Mouse (Mus musculus) adrenal gland, adult 2 months (tissue): ENCODE measurements around the gene Ranbp10. TPM values are rescaled to one million over a fixed set of nuclear protein-coding genes. Genes with fewer than 3 reads are reported as not detected.

ENCODE experiments used
- polyA plus RNA-seq: library from polyadenylated mRNA; depleted of rRNA; stranded (reverse); fragments of >200 nt; gene quantifications from 2 replicates; pipeline ENCODE4 v1.2.3, GENCODE M21; 2012; rRNA removed
- total RNA-seq, 2 experiments: library from RNA; stranded (reverse); gene quantifications; 2 replicates each; pipeline ENCODE4 v1.2.3; 2021

Ranbp10 gene
- total and polyA plus RNA-seq, 3 experiments: 19.7 to 27.3 (median 23.6) TPM

Other genes with a start within 250 kb of the Ranbp10 start
- gene Ripor1, start 222.1 kb downstream of the Ranbp10 start, total RNA-seq: 10 to 100 TPM; 23.2 to 37.3 TPM
- gene Ripor1, start 222.1 kb downstream of the Ranbp10 start, polyA plus RNA-seq: 29.8 and 33.0 TPM in 2 replicates
- 10 to 100 TPM; 51.5 to 53.4 TPM for gene Ctcf, start 190.8 kb downstream of the Ranbp10 start, total RNA-seq
- gene Ctcf, start 190.8 kb downstream of the Ranbp10 start, polyA plus RNA-seq: 14.5 and 15.6 TPM in 2 replicates
- gene Agrp, start 190.0 kb downstream of the Ranbp10 start, total RNA-seq: 1 to 10 TPM; 2.3 to 2.4 TPM
- 1.5 and 2.6 TPM in 2 replicates for gene Agrp, start 190.0 kb downstream of the Ranbp10 start, polyA plus RNA-seq
- 1 to 10 TPM; 2.0 to 2.9 TPM for gene Carmil2, start 141.1 kb downstream of the Ranbp10 start, total RNA-seq
- 3.3 and 4.2 TPM in 2 replicates for gene Carmil2, start 141.1 kb downstream of the Ranbp10 start, polyA plus RNA-seq
- gene Acd, start 126.2 kb downstream of the Ranbp10 start, total RNA-seq: 10 to 100 TPM; 21.7 to 28.7 TPM
- 39.9 and 41.9 TPM in 2 replicates for gene Acd, start 126.2 kb downstream of the Ranbp10 start, polyA plus RNA-seq
- 10 to 100 TPM; 11.0 to 14.7 TPM for gene Pard6a, start 126.2 kb downstream of the Ranbp10 start, total RNA-seq
- 20.2 and 21.3 TPM in 2 replicates for gene Pard6a, start 126.2 kb downstream of the Ranbp10 start, polyA plus RNA-seq
- gene 4933405L10Rik, start 119.7 kb downstream of the Ranbp10 start, total RNA-seq: not detected
- 0.10 TPM in 1 of 2 replicates, not detected in the other for gene 4933405L10Rik, start 119.7 kb downstream of the Ranbp10 start, polyA plus RNA-seq
- 1 to 10 TPM; 2.9 to 6.8 TPM for gene Enkd1, start 119.1 kb downstream of the Ranbp10 start, total RNA-seq
- 9.7 and 12.9 TPM in 2 replicates for gene Enkd1, start 119.1 kb downstream of the Ranbp10 start, polyA plus RNA-seq
- 10 to 100 TPM in 1 of 2 experiments, 1 to 10 TPM in 1; 7.8 to 14.2 TPM for gene Gfod2, start 68.7 kb downstream of the Ranbp10 start, total RNA-seq
- 8.1 and 9.6 TPM in 2 replicates for gene Gfod2, start 68.7 kb downstream of the Ranbp10 start, polyA plus RNA-seq
- not detected for gene Tsnaxip1, start 381 bp upstream of the Ranbp10 start, total RNA-seq
- gene Tsnaxip1, start 381 bp upstream of the Ranbp10 start, polyA plus RNA-seq: not detected in 2 replicates
- gene Cenpt, start 25.9 kb upstream of the Ranbp10 start, total RNA-seq: 1 to 10 TPM; 5.9 to 6.7 TPM
- gene Cenpt, start 25.9 kb upstream of the Ranbp10 start, polyA plus RNA-seq: 5.9 and 8.1 TPM in 2 replicates
- gene Thap11, start 27.8 kb upstream of the Ranbp10 start, total RNA-seq: 10 to 100 TPM; 31.7 to 38.0 TPM
- gene Thap11, start 27.8 kb upstream of the Ranbp10 start, polyA plus RNA-seq: 79.7 and 91.6 TPM in 2 replicates
- gene Nutf2, start 33.2 kb upstream of the Ranbp10 start, total RNA-seq: 10 to 100 TPM; 30.2 to 44.0 TPM
- 19.3 and 24.8 TPM in 2 replicates for gene Nutf2, start 33.2 kb upstream of the Ranbp10 start, polyA plus RNA-seq
- gene Edc4, start 53.5 kb upstream of the Ranbp10 start, total RNA-seq: 10 to 100 TPM; 33.8 to 35.9 TPM
- 74.9 and 97.4 TPM in 2 replicates for gene Edc4, start 53.5 kb upstream of the Ranbp10 start, polyA plus RNA-seq
- 1 to 10 TPM; 1.3 to 1.6 TPM for gene Nrn1l, start 66.2 kb upstream of the Ranbp10 start, total RNA-seq
- gene Nrn1l, start 66.2 kb upstream of the Ranbp10 start, polyA plus RNA-seq: 4.6 TPM in 2 replicates
- gene Pskh1, start 73.1 kb upstream of the Ranbp10 start, total RNA-seq: 10 to 100 TPM; 32.5 to 33.3 TPM
- 45.3 and 51.2 TPM in 2 replicates for gene Pskh1, start 73.1 kb upstream of the Ranbp10 start, polyA plus RNA-seq
- gene Ctrl, start 106.5 kb upstream of the Ranbp10 start, total RNA-seq: under 1 TPM; 0.73 to 0.84 TPM
- gene Ctrl, start 106.5 kb upstream of the Ranbp10 start, polyA plus RNA-seq: 1.1 and 2.0 TPM in 2 replicates
- gene Psmb10, start 111.1 kb upstream of the Ranbp10 start, total RNA-seq: 10 to 100 TPM; 77.0 to 79.0 TPM
- 156 and 174 TPM in 2 replicates for gene Psmb10, start 111.1 kb upstream of the Ranbp10 start, polyA plus RNA-seq
- 1 to 10 TPM; 1.3 to 2.9 TPM for gene Lcat, start 116.0 kb upstream of the Ranbp10 start, total RNA-seq
- 1.9 and 3.3 TPM in 2 replicates for gene Lcat, start 116.0 kb upstream of the Ranbp10 start, polyA plus RNA-seq
- gene Slc12a4, start 138.7 kb upstream of the Ranbp10 start, total RNA-seq: 10 to 100 TPM; 40.2 to 60.5 TPM
- gene Slc12a4, start 138.7 kb upstream of the Ranbp10 start, polyA plus RNA-seq: 62.4 and 63.2 TPM in 2 replicates
- gene Dpep3, start 152.1 kb upstream of the Ranbp10 start, total RNA-seq: not detected
- gene Dpep3, start 152.1 kb upstream of the Ranbp10 start, polyA plus RNA-seq: 0.21 TPM in 1 of 2 replicates, not detected in the other
- gene Dus2, start 164.0 kb upstream of the Ranbp10 start, total RNA-seq: 10 to 100 TPM; 13.6 to 19.6 TPM
- 5.5 and 5.6 TPM in 2 replicates for gene Dus2, start 164.0 kb upstream of the Ranbp10 start, polyA plus RNA-seq
- not detected for gene Dpep2nb, start 178.6 kb upstream of the Ranbp10 start, total RNA-seq
- not detected in 2 replicates for gene Dpep2nb, start 178.6 kb upstream of the Ranbp10 start, polyA plus RNA-seq
- 10 to 100 TPM; 16.1 to 17.3 TPM for gene Ddx28, start 184.5 kb upstream of the Ranbp10 start, total RNA-seq
- gene Ddx28, start 184.5 kb upstream of the Ranbp10 start, polyA plus RNA-seq: 12.5 and 13.2 TPM in 2 replicates
- 10 to 100 TPM; 35.2 to 70.0 TPM for gene Nfatc3, start 231.5 kb upstream of the Ranbp10 start, total RNA-seq
- 14.9 and 20.6 TPM in 2 replicates for gene Nfatc3, start 231.5 kb upstream of the Ranbp10 start, polyA plus RNA-seq